Mouse (Mus musculus) forelimb bud, embryonic 11.5 days (tissue): ENCODE results near the gene Arsg.
A peak's percentile ranks its signal among the peaks of the same experiment; 100 is the strongest.

Experiments used
- DNase-seq: peaks from one replicate; pipeline ENCODE4 v3.0.0-alpha.2; 2012; ENCODE audit warnings: low read depth, low spot score

The Arsg gene

GRCm38 (mm10) chr11:109494890-109495770 lies 22.0 kb downstream of the Arsg start:
- no peak for DNase-seq

- no peak for DNase-seq
Observed at GRCm38 (mm10) chr11:109495771-109496474, 22.7 kb downstream of the Arsg start.

- no peak for DNase-seq
Observed at GRCm38 (mm10) chr11:109496475-109496993, 23.4 kb downstream of the Arsg start.

DNA sequence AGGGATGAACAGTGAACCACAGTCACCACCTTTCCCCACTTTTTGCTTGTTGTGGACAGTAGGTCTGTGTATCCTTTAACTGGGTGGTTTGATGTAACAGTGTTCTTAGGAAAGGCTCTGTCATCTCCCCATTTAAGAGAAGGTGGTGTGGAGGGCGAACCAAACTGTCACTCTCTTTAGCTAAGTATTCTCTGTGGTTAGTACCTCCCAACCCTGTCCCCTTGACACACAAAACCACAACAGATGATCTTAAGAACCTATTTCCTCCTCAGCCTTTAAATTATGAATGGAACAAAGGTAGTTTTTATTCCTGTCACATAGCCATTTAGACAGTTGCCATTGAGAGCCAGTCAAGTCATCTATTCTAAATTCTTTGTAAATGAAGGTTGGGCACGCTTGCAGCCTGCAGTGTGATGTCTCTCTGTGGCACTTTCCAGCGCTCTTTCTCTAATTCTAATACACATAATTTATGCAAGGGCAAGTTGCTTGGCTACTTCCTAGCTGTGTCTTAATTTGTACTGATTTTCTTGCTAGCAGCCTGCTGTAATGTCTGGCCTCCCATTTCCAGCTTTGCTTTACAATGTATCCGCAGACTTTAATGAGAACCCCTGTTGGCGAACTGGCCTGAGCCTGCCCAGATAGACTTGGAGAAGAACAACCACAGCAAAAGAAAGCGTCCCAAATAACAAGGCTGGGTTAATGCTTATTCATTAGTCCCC lies 24.0 kb downstream of the Arsg start:
- peak; percentile 26 for DNase-seq

DNA sequence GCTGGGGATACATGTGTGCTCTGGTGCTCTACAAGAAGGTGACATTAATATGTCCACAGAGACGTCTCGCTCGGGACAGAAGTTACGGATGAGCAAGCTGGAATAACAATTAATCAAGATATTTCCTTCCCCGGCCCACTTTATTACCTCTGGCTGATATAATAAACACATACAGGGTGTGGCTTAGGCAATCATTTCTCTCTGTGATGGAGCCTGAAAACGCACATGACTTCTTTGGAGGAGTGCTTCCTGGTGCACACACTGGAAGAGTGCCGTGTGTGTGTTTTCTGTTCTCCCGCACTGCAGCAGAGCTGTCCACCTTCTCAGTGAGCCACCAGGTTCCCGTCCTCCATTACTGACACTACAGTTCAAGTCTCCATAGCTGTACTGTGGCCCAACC lies 24.8 kb downstream of the Arsg start:
- no peak for DNase-seq

- no peak for DNase-seq
Observed at GRCm38 (mm10) chr11:109500206-109500605, 27.0 kb downstream of the Arsg start.

DNA sequence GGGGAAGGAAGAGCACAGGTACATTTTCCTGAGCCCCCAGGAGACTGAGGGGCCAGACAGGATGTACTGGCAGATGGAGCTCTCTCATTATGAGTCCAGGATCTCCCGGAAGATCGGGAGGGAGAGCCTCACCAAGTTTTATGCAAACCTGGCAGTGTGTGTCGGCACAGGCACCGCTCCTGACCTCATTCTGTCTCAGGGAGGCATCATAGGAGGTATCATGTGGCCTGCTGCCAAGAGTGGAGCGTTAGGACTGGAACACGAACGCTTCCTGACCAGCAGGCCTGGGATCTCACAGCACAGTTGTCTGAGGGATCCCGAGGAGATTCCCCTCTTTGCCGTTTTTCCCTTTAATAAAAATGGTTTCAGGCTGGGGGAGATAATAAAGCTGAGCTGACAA lies 31.8 kb downstream of the Arsg start:
- DNase-seq, result no peak

- DNase-seq, result no peak
Observed at GRCm38 (mm10) chr11:109505823-109506222, 32.6 kb downstream of the Arsg start.

GRCm38 (mm10) chr11:109507068-109507467 lies 33.9 kb downstream of the Arsg start:
- no peak for DNase-seq

DNA sequence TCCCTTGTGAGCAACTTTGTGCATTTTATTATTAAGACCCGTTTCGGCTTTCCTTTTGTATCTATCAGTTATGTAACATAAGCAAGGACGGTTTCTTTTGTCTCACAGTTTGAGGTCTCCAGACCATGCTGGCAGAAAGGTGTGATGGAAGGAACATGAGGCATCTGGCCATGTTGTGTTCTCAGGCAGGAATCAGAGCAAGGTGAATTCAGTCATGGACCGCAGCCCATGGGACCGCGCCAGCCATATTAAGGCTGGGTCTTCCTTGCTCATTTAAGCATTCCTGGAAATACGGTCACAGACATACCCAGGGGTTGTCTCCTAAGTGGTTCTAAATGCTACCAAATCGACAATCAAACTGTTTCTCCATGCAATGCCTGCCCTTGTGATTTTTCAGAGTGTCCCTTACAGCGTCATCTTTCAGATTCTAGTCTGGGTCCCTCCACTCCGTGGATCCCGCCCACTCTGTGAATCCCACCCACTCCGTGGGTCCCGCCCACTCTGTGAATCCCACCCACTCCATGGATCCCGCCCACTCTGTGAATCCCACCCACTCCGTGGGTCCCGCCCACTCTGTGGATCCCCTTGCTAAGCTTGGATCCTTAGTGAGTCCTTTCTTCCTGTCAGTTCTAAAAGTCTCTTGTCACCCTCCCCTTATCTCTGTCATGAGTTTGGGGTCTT lies 40.0 kb downstream of the Arsg start:
- DNase-seq, result no peak

GRCm38 (mm10) chr11:109514064-109514612 lies 41.0 kb downstream of the Arsg start:
- no peak for DNase-seq

DNA sequence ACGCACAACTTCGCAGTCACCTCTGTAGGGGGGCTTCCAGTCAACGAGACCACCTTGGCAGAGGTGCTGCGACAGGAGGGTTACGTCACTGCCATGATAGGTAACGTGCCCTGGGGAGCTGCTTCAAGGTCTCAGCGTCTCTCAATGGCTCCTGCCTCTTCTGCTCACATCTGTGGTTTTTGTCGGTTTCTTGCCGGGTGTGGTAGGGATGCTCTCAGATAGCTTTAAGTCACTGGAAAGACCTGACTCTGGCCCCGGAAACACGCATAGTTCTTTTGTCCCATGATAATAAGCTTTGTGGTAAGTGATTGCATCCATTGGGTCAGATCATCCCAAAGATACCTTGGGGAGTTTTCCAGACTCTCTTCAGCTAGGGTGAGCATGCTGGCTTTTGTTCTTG lies 44.2 kb downstream of the Arsg start:
- no peak for DNase-seq

- no peak for DNase-seq
Observed at GRCm38 (mm10) chr11:109517816-109518215, 44.6 kb downstream of the Arsg start.

- DNase-seq, result no peak
Observed at GRCm38 (mm10) chr11:109520958-109521357, 47.8 kb downstream of the Arsg start.

- DNase-seq, result no peak
Observed at GRCm38 (mm10) chr11:109524869-109525268, 51.7 kb downstream of the Arsg start.

GRCm38 (mm10) chr11:109525571-109525970 lies 52.4 kb downstream of the Arsg start:
- DNase-seq, result no peak

- DNase-seq, result no peak
Observed at GRCm38 (mm10) chr11:109530030-109530429, 56.9 kb downstream of the Arsg start.

DNA sequence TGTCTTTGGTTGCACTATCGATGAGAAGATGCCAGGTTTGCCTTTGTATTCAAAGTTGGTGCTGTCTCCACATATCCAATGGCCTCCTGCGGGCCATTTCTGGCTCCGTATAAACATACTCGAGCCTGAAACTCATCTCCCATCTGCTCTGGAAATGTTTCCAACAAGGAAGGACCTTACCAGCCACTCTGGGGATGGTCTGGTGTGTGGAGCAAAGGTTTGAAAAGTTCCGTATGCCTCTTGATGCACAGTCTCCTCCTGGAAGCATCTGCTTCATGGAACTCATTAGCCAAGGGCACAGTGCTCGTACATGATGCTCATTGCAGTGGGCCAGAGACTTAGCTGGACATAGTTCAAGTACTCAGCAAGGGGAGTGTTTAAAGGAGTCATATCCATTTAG lies 62.8 kb downstream of the Arsg start:
- no peak for DNase-seq

GRCm38 (mm10) chr11:109536939-109537338 lies 63.8 kb downstream of the Arsg start:
- DNase-seq, result no peak

GRCm38 (mm10) chr11:109539290-109539689 lies 66.1 kb downstream of the Arsg start:
- no peak for DNase-seq

- DNase-seq, result no peak
Observed at GRCm38 (mm10) chr11:109543466-109543865, 70.3 kb downstream of the Arsg start.
